Mouse (Mus musculus) embryonic facial prominence, embryonic 13.5 days (tissue): ENCODE measurements around the gene Cyp4f17. TPM values are rescaled to one million over a fixed set of nuclear protein-coding genes. Genes with fewer than 3 reads are reported as not detected.
A peak's percentile ranks its signal among the peaks of the same experiment; 100 is the strongest.
"Not testable (repeated sequence)": the region's sequence is repeated elsewhere in the genome, so short reads cannot be mapped to it uniquely, and the experiment has no call there.

ENCODE experiments used
- ATAC-seq: fragments of 200-750 bp; cut with Nextera tagmentation; 2 replicates; pipeline ENCODE4 v1.8.0; 2017; ENCODE audit warnings: low read depth; ENCODE audit not compliant: insufficient number of reproducible peaks, insufficient read depth, low FRiP score, low TSS enrichment
- H3K27ac ChIP-seq: fragments of 300-500 bp; sonication (generic); 2 replicates; pipeline ENCODE4 v1.5.1; 2015; ENCODE audit warnings: moderate library complexity, mild to moderate bottlenecking, inconsistent platforms
- H3K27me3 ChIP-seq: fragments of 300-500 bp; sonication (generic); 2 replicates; pipeline ENCODE4 v1.6.1; 2015; ENCODE audit warnings: mild to moderate bottlenecking, inconsistent platforms
- H3K36me3 ChIP-seq: fragments of 300-500 bp; sonication (generic); 2 replicates; pipeline ENCODE4 v1.6.1; 2015; ENCODE audit warnings: mild to moderate bottlenecking, inconsistent platforms
- H3K4me1 ChIP-seq: fragments of 300-500 bp; sonication (generic); 2 replicates; pipeline ENCODE4 v1.6.1; 2015; ENCODE audit warnings: inconsistent platforms
- H3K4me2 ChIP-seq: fragments of 300-500 bp; sonication (generic); 2 replicates; pipeline ENCODE4 v1.6.1; 2015; ENCODE audit warnings: moderate library complexity, mild to moderate bottlenecking, inconsistent platforms
- H3K4me3 ChIP-seq: fragments of 300-500 bp; sonication (generic); 2 replicates; pipeline ENCODE4 v1.5.1; 2015; ENCODE audit warnings: mild to moderate bottlenecking, inconsistent platforms
- H3K9ac ChIP-seq: fragments of 300-500 bp; sonication (generic); 2 replicates; pipeline ENCODE4 v1.6.1; 2015; ENCODE audit warnings: mild to moderate bottlenecking, inconsistent platforms
- H3K9me3 ChIP-seq: fragments of 300-500 bp; sonication (generic); 2 replicates; pipeline ENCODE4 v1.6.1; 2016; ENCODE audit warnings: inconsistent platforms
- WGBS: fragments of 180-500 bp; shearing (Covaris S2); methylation state at CpG from one replicate; pipeline ENCODE4 v1.1.7; 2015; ENCODE audit warnings: mixed read lengths; 5-methylcytosine and 5-hydroxymethylcytosine counted together
- polyA plus RNA-seq: library from polyadenylated mRNA; unstranded; fragments of >200 nt; fragmentation: Nextera tagmentation; extraction: Ambion mirVana; gene quantifications from 2 replicates; pipeline ENCODE4 v1.2.1, GENCODE M21; 2015

Cyp4f17 gene
- polyA plus RNA-seq, 1 experiment from 2014 or later: 20.3 TPM

GRCm38 (mm10) chr17:32494601-32495000 is 11.2 kb upstream of the Cyp4f17 start:
- H3K4me2 ChIP-seq: no peak overlapping the region
- H3K9me3 ChIP-seq: no peaks in the 10 kb centered on the region
- whole genome bisulfite sequencing: 54% methylated on average over 1 of the region's 1 CpGs
- H3K9ac ChIP-seq: no peak overlapping the region
- H3K36me3 ChIP-seq: no peaks in the 10 kb centered on the region
- 0 out of 2 replicates have a peak, but pooled peaks cover 4% of the 10 kb centered on the region for H3K4me1 ChIP-seq
- H3K27ac ChIP-seq: no peak overlapping the region
- no peak overlapping the region for H3K4me3 ChIP-seq
- H3K27me3 ChIP-seq: peaks cover 22% of the 10 kb centered on the region; the same call in 1 of the 2 replicates
- no peak for ATAC-seq

GRCm38 (mm10) chr17:32500511-32500910 is 5.3 kb upstream of the Cyp4f17 start:
- H3K4me1 ChIP-seq, H3K9me3 ChIP-seq, H3K27ac ChIP-seq, H3K36me3 ChIP-seq, H3K9ac ChIP-seq, H3K4me3 ChIP-seq, H3K27me3 ChIP-seq, H3K4me2 ChIP-seq, ATAC-seq: not testable (repeated sequence)
- WGBS: 82% methylated on average over 4 of the region's 4 CpGs

- ATAC-seq: no peak
- Histone ChIP-seq H3K4me3 (no peak overlapping the region), H3K4me2 (no peak overlapping the region), H3K4me1 (peaks cover 8% of the 10 kb centered on the region; the same call in 1 of the 2 replicates), H3K9ac (no peak overlapping the region), H3K36me3 (no peaks in the 10 kb centered on the region), H3K27ac (no peak overlapping the region), H3K27me3 (no peaks in the 10 kb centered on the region), H3K9me3 (no peaks in the 10 kb centered on the region)
- WGBS: 57% methylated on average over 3 of the region's 3 CpGs
These were observed 4.8 kb upstream of the Cyp4f17 start for GRCm38 (mm10) chr17:32501051-32501450.

- Histone ChIP-seq H3K4me3 (no peak overlapping the region), H3K9me3 (no peaks in the 10 kb centered on the region), H3K9ac (no peak overlapping the region), H3K27me3 (no peaks in the 10 kb centered on the region), H3K36me3 (peaks cover 1% of the 10 kb centered on the region; the same call in 1 of the 2 replicates), H3K4me1 (peaks cover 17% of the 10 kb centered on the region), H3K4me2 (no peak overlapping the region), H3K27ac (no peak overlapping the region)
- WGBS: 68% methylated on average over 2 of the region's 2 CpGs
- ATAC-seq: no peak
These were observed 2.7 kb upstream of the Cyp4f17 start for GRCm38 (mm10) chr17:32503111-32503510.

GRCm38 (mm10) chr17:32506729-32507245 is 937 bp downstream of the Cyp4f17 start:
- 31% methylated on average over 9 of the region's 9 CpGs for WGBS
- no peak for ATAC-seq
- peak overlapping the region; percentile 71 for H3K9ac ChIP-seq
- peaks cover 14% of the 10 kb centered on the region for H3K36me3 ChIP-seq
- H3K27me3 ChIP-seq: no peaks in the 10 kb centered on the region
- peaks cover 17% of the 10 kb centered on the region for H3K4me1 ChIP-seq
- peak overlapping the region; percentile 89 for H3K27ac ChIP-seq
- H3K9me3 ChIP-seq: no peaks in the 10 kb centered on the region
- peak overlapping the region; percentile 56 for H3K4me3 ChIP-seq
- peak overlapping the region; percentile 74 for H3K4me2 ChIP-seq

GRCm38 (mm10) chr17:32516126-32516525 is 10.3 kb downstream of the Cyp4f17 start:
- 76% methylated on average over 5 of the region's 5 CpGs for WGBS
- no peaks in the 10 kb centered on the region for H3K9me3 ChIP-seq
- no peak overlapping the region for H3K27ac ChIP-seq
- no peak overlapping the region for H3K9ac ChIP-seq
- no peak for ATAC-seq
- no peak overlapping the region for H3K4me2 ChIP-seq
- no peaks in the 10 kb centered on the region for H3K4me1 ChIP-seq
- no peak overlapping the region for H3K4me3 ChIP-seq
- no peaks in the 10 kb centered on the region for H3K27me3 ChIP-seq
- peaks cover 25% of the 10 kb centered on the region for H3K36me3 ChIP-seq

GRCm38 (mm10) chr17:32521981-32522380 is 16.1 kb downstream of the Cyp4f17 start:
- 86% methylated on average over 5 of the region's 5 CpGs for WGBS
- no peak overlapping the region for H3K9ac ChIP-seq
- no peaks in the 10 kb centered on the region for H3K4me1 ChIP-seq
- no peaks in the 10 kb centered on the region for H3K9me3 ChIP-seq
- H3K27ac ChIP-seq: no peak overlapping the region
- no peak for ATAC-seq
- peaks cover 65% of the 10 kb centered on the region for H3K36me3 ChIP-seq
- no peak overlapping the region for H3K4me3 ChIP-seq
- H3K27me3 ChIP-seq: no peaks in the 10 kb centered on the region
- H3K4me2 ChIP-seq: no peak overlapping the region

GRCm38 (mm10) chr17:32522386-32522785 is 16.5 kb downstream of the Cyp4f17 start:
- H3K36me3 ChIP-seq: peaks cover 64% of the 10 kb centered on the region
- H3K9me3 ChIP-seq: no peaks in the 10 kb centered on the region
- no peak overlapping the region for H3K9ac ChIP-seq
- WGBS: 86% methylated on average over 4 of the region's 4 CpGs
- no peak overlapping the region for H3K4me3 ChIP-seq
- H3K27me3 ChIP-seq: no peaks in the 10 kb centered on the region
- H3K4me2 ChIP-seq: no peak overlapping the region
- no peak overlapping the region for H3K27ac ChIP-seq
- ATAC-seq: no peak
- H3K4me1 ChIP-seq: no peaks in the 10 kb centered on the region

- Histone ChIP-seq H3K9ac (no peak overlapping the region), H3K4me1 (no peaks in the 10 kb centered on the region), H3K27ac (no peak overlapping the region), H3K4me3 (no peak overlapping the region), H3K36me3 (peaks cover 62% of the 10 kb centered on the region), H3K27me3 (no peaks in the 10 kb centered on the region), H3K4me2 (no peak overlapping the region), H3K9me3 (no peaks in the 10 kb centered on the region)
- ATAC-seq: no peak
- 86% methylated on average over 5 of the region's 5 CpGs for WGBS
These were observed 17.0 kb downstream of the Cyp4f17 start for GRCm38 (mm10) chr17:32522816-32523215.

GRCm38 (mm10) chr17:32523895-32524294 is 18.0 kb downstream of the Cyp4f17 start:
- Histone ChIP-seq H3K9me3 (no peaks in the 10 kb centered on the region), H3K4me1 (no peaks in the 10 kb centered on the region), H3K27me3 (no peaks in the 10 kb centered on the region), H3K9ac (no peak overlapping the region), H3K4me2 (no peak overlapping the region), H3K4me3 (no peak overlapping the region), H3K36me3 (peaks cover 71% of the 10 kb centered on the region), H3K27ac (no peak overlapping the region)
- no peak for ATAC-seq
- WGBS: 90% methylated on average over 11 of the region's 11 CpGs

- 100% methylated on average over 1 of the region's 1 CpGs for WGBS
- H3K9me3 ChIP-seq, H3K27me3 ChIP-seq, H3K4me3 ChIP-seq, H3K9ac ChIP-seq, ATAC-seq, H3K27ac ChIP-seq, H3K4me2 ChIP-seq, H3K4me1 ChIP-seq: not testable (repeated sequence)
- H3K36me3 ChIP-seq: peaks cover 57% of the 10 kb centered on the region
These were observed 20.5 kb downstream of the Cyp4f17 start for GRCm38 (mm10) chr17:32526341-32526740.

- Histone ChIP-seq H3K27me3 (no peaks in the 10 kb centered on the region), H3K9me3 (no peaks in the 10 kb centered on the region), H3K9ac (no peak overlapping the region), H3K4me2 (no peak overlapping the region), H3K4me3 (no peak overlapping the region), H3K4me1 (no peaks in the 10 kb centered on the region), H3K27ac (no peak overlapping the region), H3K36me3 (peaks cover 47% of the 10 kb centered on the region)
- no peak for ATAC-seq
- WGBS: 86% methylated on average over 11 of the region's 11 CpGs
These were observed 21.9 kb downstream of the Cyp4f17 start for GRCm38 (mm10) chr17:32527748-32528147.
